Mouse (Mus musculus) hindbrain, postnatal 0 days (tissue): ENCODE measurements around the gene Sec24b. TPM values are rescaled to one million over a fixed set of nuclear protein-coding genes. Genes with fewer than 3 reads are reported as not detected.

Source experiments
- ATAC-seq: fragments of 200-750 bp; cut with Nextera tagmentation; 2 replicates; pipeline ENCODE4 v1.8.0; 2017; ENCODE audit warnings: mild to moderate bottlenecking, moderate TSS enrichment, moderate library complexity
- DNase-seq: peaks from one replicate; pipeline ENCODE4 v3.0.0-alpha.2; 2015; ENCODE audit warnings: low spot score
- H3K27ac ChIP-seq: fragments of 300-500 bp; sonication (generic); 2 replicates; pipeline ENCODE4 v1.5.1; 2014; ENCODE audit warnings: mild to moderate bottlenecking
- H3K27me3 ChIP-seq: fragments of 300-500 bp; sonication (generic); 2 replicates; pipeline ENCODE4 v1.6.1; 2014; ENCODE audit warnings: low read length, mixed read lengths; ENCODE audit not compliant: insufficient read depth
- H3K36me3 ChIP-seq: fragments of 300-500 bp; sonication (generic); 2 replicates; pipeline ENCODE4 v1.6.1; 2014; ENCODE audit warnings: low read length, mixed read lengths; ENCODE audit not compliant: insufficient read depth
- H3K4me1 ChIP-seq: fragments of 300-500 bp; sonication (generic); 2 replicates; pipeline ENCODE4 v1.6.1; 2014; ENCODE audit warnings: antibody characterized with exemption, low read length, mixed read lengths; ENCODE audit not compliant: insufficient read depth
- H3K4me2 ChIP-seq: fragments of 300-500 bp; sonication (generic); 2 replicates; pipeline ENCODE4 v1.6.1; 2014; ENCODE audit warnings: low read depth, mild to moderate bottlenecking, low read length, moderate library complexity, mixed read lengths
- H3K4me3 ChIP-seq: fragments of 300-500 bp; sonication (generic); 2 replicates; pipeline ENCODE4 v1.5.1; 2014; ENCODE audit warnings: low read length
- H3K9ac ChIP-seq: fragments of 300-500 bp; sonication (generic); replicated peaks from 2 replicates; pipeline ENCODE4 v1.6.1; 2014; ENCODE audit warnings: mild to moderate bottlenecking, low read length, moderate library complexity, mixed read lengths
- H3K9me3 ChIP-seq: fragments of 300-500 bp; sonication (generic); 2 replicates; pipeline ENCODE4 v1.6.1; 2016; ENCODE audit warnings: low read length, mixed read lengths
- CTCF ChIP-seq: IDR thresholded peaks from 2 replicates; pipeline ENCODE4 v1.5.1; 2016; ENCODE audit warnings: antibody characterized with exemption, control low read depth, low read depth
- WGBS: fragments of 180-500 bp; shearing (Covaris S2); extraction: QIAGEN DNeasy Blood & Tissue Kit; methylation state at CpG from one replicate; pipeline ENCODE4 v1.1.7; 2014; 5-methylcytosine and 5-hydroxymethylcytosine counted together
- polyA plus RNA-seq: library from polyadenylated mRNA; unstranded; fragments of >200 nt; fragmentation: Nextera tagmentation; extraction: Ambion mirVana; gene quantifications from 2 replicates; pipeline ENCODE4 v1.2.1, GENCODE M21; 2015
- total RNA-seq: library from RNA; depleted of rRNA; stranded (reverse); fragments of >200 nt; gene quantifications from 2 replicates; pipeline ENCODE4 v1.2.3, GENCODE M21; 2014; rRNA removed

Gene Sec24b
- total RNA-seq, result 34.8 and 39.7 TPM in 2 replicates
- polyA plus RNA-seq, result 22.1 and 34.0 TPM in 2 replicates

DNA sequence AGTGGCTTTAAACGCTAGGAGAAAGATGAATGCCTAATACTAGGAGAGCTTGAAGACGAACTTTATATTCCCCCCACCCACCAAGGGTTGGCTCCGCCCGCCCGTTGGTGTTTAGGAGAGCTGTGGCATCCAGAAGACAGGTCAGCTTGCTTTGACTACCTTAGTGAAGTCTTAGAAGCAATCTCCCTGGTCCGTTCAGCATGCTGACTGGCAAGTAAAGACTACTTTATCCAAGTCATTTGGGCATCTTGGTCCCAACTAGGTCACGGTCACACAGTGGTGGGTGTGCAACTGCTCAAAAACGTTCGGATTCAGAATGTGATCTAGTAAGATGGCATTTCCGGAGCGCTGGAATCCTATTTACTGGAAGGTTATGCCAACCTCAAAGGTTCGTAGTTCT lies at the start of gene Sec24b:
Gene Sec24b, minus strand, starts transcription at position 273 of the 400 bp plus-strand sequence.
- peak within 1 kb of the TSS; percentile 95 for H3K27ac ChIP-seq
- H3K9ac ChIP-seq, result peak within 1 kb of the TSS; percentile 97
- no peaks in the 10 kb centered on the region for H3K27me3 ChIP-seq
- ATAC-seq (peak; percentile 25; the same call in 1 of the 2 replicates), DNase-seq (peak; percentile 30)
- 10% methylated on average over 12 of the region's 12 CpGs for WGBS
- no peaks in the 10 kb centered on the region for H3K36me3 ChIP-seq
- no peak for TF ChIP-seq CTCF
- no peaks in the 10 kb centered on the region for H3K9me3 ChIP-seq
- peaks cover 23% of the 10 kb centered on the region for H3K4me1 ChIP-seq
- H3K4me3 ChIP-seq, result peak within 1 kb of the TSS; percentile 89
- H3K4me2 ChIP-seq, result peak within 1 kb of the TSS; percentile 80

DNA sequence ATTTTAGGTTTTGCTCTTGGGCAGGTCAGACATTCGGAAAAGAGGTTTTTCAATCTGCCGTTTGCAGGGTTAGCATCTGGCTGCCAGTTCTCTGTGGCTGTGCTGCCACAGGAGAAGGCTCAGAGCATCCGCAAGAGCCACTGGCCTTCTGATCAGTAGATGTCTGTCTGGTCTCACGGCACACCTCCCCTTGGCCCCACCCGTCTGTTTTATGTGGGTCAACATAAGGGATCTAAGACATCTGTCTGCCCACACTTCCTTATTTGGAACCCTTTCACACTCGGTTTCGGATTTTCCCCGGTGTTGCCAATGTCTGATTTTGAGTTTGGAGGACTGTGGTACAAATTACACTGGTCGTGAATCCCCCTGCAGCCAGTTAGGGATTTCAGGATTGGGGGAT lies 43.1 kb upstream of the Sec24b start:
- TF ChIP-seq CTCF, result no peak
- ATAC-seq, result no peak
- H3K4me2 ChIP-seq, result no peak overlapping the region
- H3K4me3 ChIP-seq, result no peak overlapping the region
- H3K27me3 ChIP-seq, result no peaks in the 10 kb centered on the region
- H3K9ac ChIP-seq, result no peak overlapping the region
- 86% methylated on average over 9 of the region's 9 CpGs for WGBS
- no peaks in the 10 kb centered on the region for H3K4me1 ChIP-seq
- H3K36me3 ChIP-seq, result no peaks in the 10 kb centered on the region
- H3K9me3 ChIP-seq, result no peaks in the 10 kb centered on the region
- H3K27ac ChIP-seq, result no peak overlapping the region
- DNase-seq, result no peak

DNA sequence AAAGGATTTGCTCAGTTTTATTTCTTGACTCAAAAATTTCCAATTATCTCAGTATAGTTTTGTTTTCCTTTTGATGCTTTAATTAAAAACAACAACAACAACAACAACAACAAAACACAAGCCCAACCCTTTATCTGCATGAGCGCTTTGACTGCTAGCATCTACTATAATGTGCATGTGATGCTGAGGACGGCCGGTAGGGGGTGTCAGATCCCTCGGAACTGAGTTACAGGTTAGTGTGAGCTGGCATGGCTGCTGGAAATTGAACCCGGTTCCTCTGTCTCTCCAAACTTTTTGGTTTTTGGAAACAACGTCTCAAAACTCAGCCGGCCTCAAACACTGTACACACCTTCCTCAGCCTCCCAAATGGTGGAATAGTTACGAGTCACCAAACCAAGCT lies 42.1 kb upstream of the Sec24b start:
- Histone ChIP-seq H3K9ac (no peak overlapping the region), H3K27ac (no peak overlapping the region), H3K4me1 (no peaks in the 10 kb centered on the region), H3K4me2 (no peak overlapping the region), H3K27me3 (no peaks in the 10 kb centered on the region), H3K9me3 (no peaks in the 10 kb centered on the region), H3K36me3 (no peaks in the 10 kb centered on the region), H3K4me3 (no peak overlapping the region)
- no peak for ATAC-seq
- no peak for DNase-seq
- 72% methylated on average over 8 of the region's 8 CpGs for whole genome bisulfite sequencing
- peak; percentile 19; the same call in 1 of the 2 replicates for TF ChIP-seq CTCF

DNA sequence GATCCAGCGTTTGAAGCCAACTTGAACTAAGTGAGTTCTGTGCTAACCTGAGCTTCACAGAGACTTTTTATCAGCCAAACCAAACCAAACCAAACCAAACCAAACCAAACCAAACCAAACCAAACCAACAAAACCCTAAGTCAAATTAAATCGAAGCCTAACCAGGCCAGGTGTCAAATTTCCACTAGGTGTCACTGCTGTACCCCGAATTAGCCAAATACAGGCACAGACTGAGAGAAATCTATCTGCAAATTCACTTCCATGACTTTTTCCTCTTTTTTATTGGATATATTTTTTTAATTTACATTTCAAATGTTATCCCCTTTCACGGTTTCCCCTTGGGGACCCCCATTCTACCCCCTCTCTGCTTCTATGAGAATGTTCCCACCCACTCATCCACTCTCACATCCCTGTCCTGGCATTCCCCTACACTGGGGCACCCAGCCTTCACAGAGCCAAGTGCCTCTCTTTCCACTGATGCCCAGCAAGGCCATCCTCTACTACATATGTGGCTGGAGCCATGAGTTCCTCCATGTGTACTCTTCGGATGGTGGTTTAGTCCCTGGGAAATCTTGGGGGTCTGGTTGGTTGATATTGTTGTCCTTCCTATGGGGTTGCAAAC lies 33.9 kb upstream of the Sec24b start:
- WGBS, result 45% methylated on average over 5 of the region's 5 CpGs

DNA sequence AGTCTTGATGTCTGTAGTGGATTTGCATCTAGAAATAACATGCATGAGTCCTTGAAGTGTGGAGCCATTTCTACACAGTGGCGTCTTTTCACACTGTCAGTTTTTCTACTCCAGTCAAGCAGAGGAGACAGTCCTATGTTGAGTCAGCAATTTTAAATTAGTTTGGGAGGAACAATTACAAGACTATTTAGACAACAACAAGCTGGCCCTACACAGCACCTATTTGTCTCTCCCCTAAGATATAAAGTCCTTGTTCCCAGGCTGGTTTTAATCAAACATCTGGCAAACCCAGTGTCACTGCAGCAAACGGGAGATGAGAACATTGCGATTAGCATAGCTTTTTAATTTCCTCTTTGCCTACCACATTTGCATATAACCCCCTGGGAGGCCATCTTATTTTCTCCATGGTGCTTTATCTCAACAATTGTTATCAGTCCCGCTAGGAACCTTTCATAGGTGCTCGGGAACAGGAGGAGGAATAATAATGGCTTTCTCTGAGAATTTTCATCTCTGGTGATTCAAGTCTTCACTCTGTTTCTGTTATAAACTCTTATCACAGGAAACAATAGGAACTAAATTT lies 32.9 kb upstream of the Sec24b start:
- ATAC-seq (no peak), DNase-seq (no peak)
- Histone ChIP-seq H3K9me3 (no peaks in the 10 kb centered on the region), H3K27ac (no peak overlapping the region), H3K27me3 (no peaks in the 10 kb centered on the region), H3K4me1 (no peaks in the 10 kb centered on the region), H3K36me3 (no peaks in the 10 kb centered on the region), H3K4me2 (no peak overlapping the region), H3K9ac (no peak overlapping the region), H3K4me3 (no peak overlapping the region)
- TF ChIP-seq CTCF, result no peak
- 39% methylated on average over 5 of the region's 5 CpGs for WGBS

More for the DNA sequence above, 33.9 kb upstream of the Sec24b start:
- TF ChIP-seq CTCF, result peak; percentile 85
- H3K4me2 ChIP-seq, result no peak overlapping the region
- no peaks in the 10 kb centered on the region for H3K4me1 ChIP-seq
- ATAC-seq, result peak; percentile 68
- H3K36me3 ChIP-seq, result no peaks in the 10 kb centered on the region
- DNase-seq, result peak; percentile 84
- H3K9ac ChIP-seq, result no peak overlapping the region
- no peak overlapping the region for H3K27ac ChIP-seq
- no peaks in the 10 kb centered on the region for H3K9me3 ChIP-seq
- H3K4me3 ChIP-seq, result no peak overlapping the region
- no peaks in the 10 kb centered on the region for H3K27me3 ChIP-seq

DNA sequence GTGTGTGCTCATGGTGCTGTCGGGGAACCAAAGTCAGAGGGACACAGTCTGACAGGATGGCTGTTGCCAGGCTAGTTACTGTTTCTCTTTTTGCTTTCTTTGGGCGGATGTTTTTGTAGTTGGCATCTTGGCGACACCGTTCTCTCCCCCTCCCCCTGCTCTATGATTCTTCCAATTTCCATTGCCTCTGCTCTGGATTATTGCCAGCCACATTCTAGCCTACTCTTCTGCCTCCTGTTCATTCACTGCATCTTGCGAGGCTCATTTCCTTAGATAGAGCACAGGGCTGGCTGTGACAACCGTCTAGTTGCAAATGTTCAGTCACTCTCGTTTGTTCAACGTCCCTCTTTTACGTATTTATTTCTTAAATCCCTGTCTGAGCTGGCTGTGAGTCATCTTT lies 29.1 kb upstream of the Sec24b start:
- no peak for TF ChIP-seq CTCF
- 60% methylated on average over 9 of the region's 9 CpGs for WGBS
- H3K9ac ChIP-seq, result no peak overlapping the region
- no peaks in the 10 kb centered on the region for H3K36me3 ChIP-seq
- ATAC-seq (no peak), DNase-seq (peak; percentile 28)
- no peaks in the 10 kb centered on the region for H3K27me3 ChIP-seq
- H3K4me1 ChIP-seq, result no peaks in the 10 kb centered on the region
- H3K4me3 ChIP-seq, result no peak overlapping the region
- H3K4me2 ChIP-seq, result no peak overlapping the region
- H3K9me3 ChIP-seq, result no peaks in the 10 kb centered on the region
- H3K27ac ChIP-seq, result no peak overlapping the region

DNA sequence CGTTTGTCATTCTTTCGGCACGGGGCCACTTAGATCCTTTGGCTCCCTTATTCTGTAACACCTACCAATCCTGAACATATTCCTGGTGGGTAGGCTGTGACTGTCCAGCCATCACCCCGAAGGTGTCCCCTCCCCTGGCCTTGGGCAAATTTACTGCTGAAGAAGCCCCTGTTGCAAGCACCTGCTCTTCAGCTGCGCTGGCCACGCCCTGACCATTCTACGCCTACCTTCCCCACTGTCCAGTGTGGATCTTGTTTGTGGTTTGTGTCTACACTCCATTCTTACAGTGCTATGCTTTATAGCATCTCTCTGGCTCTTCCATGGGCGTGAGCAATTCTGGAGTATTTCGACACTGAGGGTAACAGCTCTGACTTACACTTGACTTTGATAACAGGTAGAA lies 27.3 kb upstream of the Sec24b start:
- WGBS, result 92% methylated on average over 9 of the region's 9 CpGs
- no peak for TF ChIP-seq CTCF
- DNase-seq (no peak), ATAC-seq (no peak)
- Histone ChIP-seq H3K4me2 (no peak overlapping the region), H3K4me3 (no peak overlapping the region), H3K9ac (no peak overlapping the region), H3K9me3 (no peaks in the 10 kb centered on the region), H3K4me1 (no peaks in the 10 kb centered on the region), H3K36me3 (no peaks in the 10 kb centered on the region), H3K27me3 (no peaks in the 10 kb centered on the region), H3K27ac (no peak overlapping the region)
